Mouse (Mus musculus): ENCODE results near the gene Ano7.

Ano7 gene

GRCm38 (mm10) chr1:93453721-93454255, 80.1 kb downstream of the Ano7 start:
- DNase-seq = peak; percentile 9
